Mouse (Mus musculus) myocyte (in vitro differentiated cells): ENCODE data around the gene Cmtm2b. TPM values are rescaled to one million over a fixed set of nuclear protein-coding genes. Genes with fewer than 3 reads are reported as not detected.

Experiments used
- H3K27me3 ChIP-seq: one replicate; pipeline ENCODE4 v1.6.1; 2011; ENCODE audit not compliant: control insufficient read depth, insufficient read depth, insufficient read length
- H3K36me3 ChIP-seq: one replicate; pipeline ENCODE4 v1.6.1; 2011; ENCODE audit not compliant: control insufficient read depth, insufficient read depth
- H3K4me2 ChIP-seq: one replicate; pipeline ENCODE4 v1.6.1; 2011; ENCODE audit warnings: low read depth, control low read depth
- H3K4me3 ChIP-seq: one replicate; pipeline ENCODE4 v1.5.1; 2011; ENCODE audit warnings: mild to moderate bottlenecking, control low read depth, moderate library complexity
- H3K79me2 ChIP-seq: one replicate; pipeline ENCODE4 v1.6.1; 2011; ENCODE audit not compliant: control insufficient read depth, insufficient read depth
- H3ac ChIP-seq: one replicate; pipeline ENCODE4 v1.6.1; 2011; ENCODE audit not compliant: control insufficient read depth, insufficient read length
- CEBPB ChIP-seq: IDR thresholded peaks from 2 replicates; pipeline ENCODE4 v1.6.1; 2011; ENCODE audit warnings: mild to moderate bottlenecking, moderate library complexity; ENCODE audit not compliant: poor library complexity, insufficient read depth, severe bottlenecking
- E2F4 ChIP-seq: IDR thresholded peaks from one replicate; pipeline ENCODE4 v1.6.1; 2011; ENCODE audit warnings: mild to moderate bottlenecking, control low read depth, moderate library complexity; ENCODE audit not compliant: insufficient read depth
- MAX ChIP-seq: IDR thresholded peaks from one replicate; pipeline ENCODE4 v1.6.1; 2011; ENCODE audit warnings: low read depth, mild to moderate bottlenecking, control low read depth
- MYOD1 ChIP-seq, 3 experiments: IDR thresholded peaks; one replicate each; pipeline ENCODE4 v1.6.1; 2011; ENCODE audit warnings: control low read depth in 2 of 3, low read depth in 2 of 3, mild to moderate bottlenecking in 2 of 3, moderate library complexity in 1 of 3; ENCODE audit not compliant: insufficient read length in 2 of 3, control insufficient read depth in 1 of 3
- MYOG ChIP-seq, 3 experiments: IDR thresholded peaks; one replicate each; pipeline ENCODE4 v1.6.1; 2011; ENCODE audit warnings: control low read depth in 2 of 3, low read depth in 2 of 3, mild to moderate bottlenecking in 2 of 3; ENCODE audit not compliant: insufficient read length in 2 of 3, control insufficient read depth in 1 of 3, insufficient read depth in 1 of 3
- POLR2A ChIP-seq: IDR thresholded peaks from one replicate; pipeline ENCODE4 v1.6.1; 2011; ENCODE audit warnings: low read depth, mild to moderate bottlenecking, control low read depth, moderate library complexity; ENCODE audit not compliant: insufficient read length
- POLR2AphosphoS2 ChIP-seq: IDR thresholded peaks from one replicate; pipeline ENCODE4 v1.6.1; 2011; ENCODE audit warnings: low read depth, control low read depth; ENCODE audit not compliant: insufficient read length
- REST ChIP-seq: IDR thresholded peaks from one replicate; pipeline ENCODE4 v1.6.1; 2011; ENCODE audit warnings: mild to moderate bottlenecking, control low read depth, moderate library complexity; ENCODE audit not compliant: insufficient read depth, insufficient read length
- SRF ChIP-seq: IDR thresholded peaks from one replicate; pipeline ENCODE4 v1.6.1; 2011; ENCODE audit warnings: low read depth; ENCODE audit not compliant: control insufficient read depth, insufficient read length
- TCF12 ChIP-seq: IDR thresholded peaks from one replicate; pipeline ENCODE4 v1.6.1; 2011; ENCODE audit warnings: mild to moderate bottlenecking, control low read depth; ENCODE audit not compliant: poor library complexity, insufficient read depth, severe bottlenecking
- TCF3 ChIP-seq: IDR thresholded peaks from one replicate; pipeline ENCODE4 v1.6.1; 2011; ENCODE audit warnings: low read depth, control low read depth; ENCODE audit not compliant: insufficient read length
- USF1 ChIP-seq: IDR thresholded peaks from one replicate; pipeline ENCODE4 v1.6.1; 2011; ENCODE audit warnings: low read depth, mild to moderate bottlenecking, control low read depth, moderate library complexity
- polyA plus RNA-seq: library from polyadenylated mRNA; unstranded; fragments of >200 nt; fragmentation: generic; extraction: Trizol; gene quantifications from one replicate; pipeline ENCODE4 v1.2.1, GENCODE M21; 2012; ENCODE audit warnings: missing spikeins

The Cmtm2b gene
- polyA plus RNA-seq, 1 experiment: not detected

- Histone ChIP-seq H3K79me2 (no peaks in the 10 kb centered on the region), H3K36me3 (no peaks in the 10 kb centered on the region), H3ac (no peak overlapping the region), H3K4me3 (no peak overlapping the region), H3K27me3 (no peaks in the 10 kb centered on the region), H3K4me2 (no peak overlapping the region)
- TF ChIP-seq SRF (no peak), USF1 (no peak), CEBPB (no peak), TCF3 (no peak), E2F4 (no peak), MYOG (IDR thresholded peaks at IDR 0.05; ENCODE audit: control insufficient read depth in 1 of 3, insufficient read depth in 1 of 3, insufficient read length in 2 of 3, low read depth in 2 of 3) (no peak), REST (no peak), MYOD1 (IDR thresholded peaks at IDR 0.05; ENCODE audit: control insufficient read depth in 1 of 3, insufficient read length in 2 of 3, low read depth in 2 of 3) (no peak)
These were observed 26.9 kb downstream of the Cmtm2b start for GRCm38 (mm10) chr8:104348971-104349370.

- Histone ChIP-seq H3K4me3 (no peak overlapping the region), H3K79me2 (no peaks in the 10 kb centered on the region), H3ac (no peak overlapping the region), H3K36me3 (no peaks in the 10 kb centered on the region), H3K4me2 (no peak overlapping the region), H3K27me3 (no peaks in the 10 kb centered on the region)
- TF ChIP-seq MAX: no peak
These were observed 28.0 kb downstream of the Cmtm2b start for GRCm38 (mm10) chr8:104350047-104350446.

- Histone ChIP-seq H3K79me2 (no peaks in the 10 kb centered on the region), H3K36me3 (no peaks in the 10 kb centered on the region), H3K4me2 (no peak overlapping the region), H3ac (no peak overlapping the region), H3K4me3 (no peak overlapping the region), H3K27me3 (no peaks in the 10 kb centered on the region)
- TF ChIP-seq REST: no peak
- no peak for TF ChIP-seq E2F4
- TF ChIP-seq MAX: no peak
- no peak for TF ChIP-seq POLR2A
- no peak for TF ChIP-seq USF1
- no peak for TF ChIP-seq SRF
- TF ChIP-seq MYOG (IDR thresholded peaks at IDR 0.05; ENCODE audit: control insufficient read depth in 1 of 3, insufficient read depth in 1 of 3, insufficient read length in 2 of 3, low read depth in 2 of 3): no peak
- no peak for TF ChIP-seq POLR2AphosphoS2
- no peak for TF ChIP-seq CEBPB
- no peak for TF ChIP-seq TCF12
These were observed 31.2 kb downstream of the Cmtm2b start for GRCm38 (mm10) chr8:104353186-104353585.

- H3K4me3 ChIP-seq: no peak overlapping the region
- no peak overlapping the region for H3K4me2 ChIP-seq
- no peak for TF ChIP-seq TCF12
- no peak for TF ChIP-seq CEBPB
- no peak for TF ChIP-seq MYOD1 (IDR thresholded peaks at IDR 0.05; ENCODE audit: control insufficient read depth in 1 of 3, insufficient read length in 2 of 3, low read depth in 2 of 3)
- no peak for TF ChIP-seq TCF3
- TF ChIP-seq USF1: no peak
- TF ChIP-seq SRF: no peak
- TF ChIP-seq E2F4: no peak
- TF ChIP-seq REST: no peak
- no peaks in the 10 kb centered on the region for H3K36me3 ChIP-seq
- no peak overlapping the region for H3ac ChIP-seq
- peaks cover 3% of the 10 kb centered on the region for H3K79me2 ChIP-seq
- H3K27me3 ChIP-seq: no peaks in the 10 kb centered on the region
These were observed 32.5 kb downstream of the Cmtm2b start for GRCm38 (mm10) chr8:104354504-104354903.

- TF ChIP-seq E2F4: no peak
- TF ChIP-seq TCF12: no peak
- no peak for TF ChIP-seq USF1
- no peak for TF ChIP-seq POLR2A
- no peak for TF ChIP-seq SRF
- no peak for TF ChIP-seq CEBPB
- no peak for TF ChIP-seq REST
- no peak for TF ChIP-seq MAX
- no peak for TF ChIP-seq TCF3
- TF ChIP-seq POLR2AphosphoS2: no peak
- TF ChIP-seq MYOG (IDR thresholded peaks at IDR 0.05; ENCODE audit: control insufficient read depth in 1 of 3, insufficient read depth in 1 of 3, insufficient read length in 2 of 3, low read depth in 2 of 3): no peak
- TF ChIP-seq MYOD1 (IDR thresholded peaks at IDR 0.05; ENCODE audit: control insufficient read depth in 1 of 3, insufficient read length in 2 of 3, low read depth in 2 of 3): no peak
- Histone ChIP-seq H3K4me3 (no peak overlapping the region), H3ac (no peak overlapping the region)
These were observed 36.6 kb downstream of the Cmtm2b start for GRCm38 (mm10) chr8:104358637-104359036.

More at GRCm38 (mm10) chr8:104358637-104359036, 36.6 kb downstream of the Cmtm2b start:
- Histone ChIP-seq H3K79me2 (peaks cover 3% of the 10 kb centered on the region), H3K27me3 (no peaks in the 10 kb centered on the region), H3K4me2 (no peak overlapping the region), H3K36me3 (no peaks in the 10 kb centered on the region)
